Mouse (Mus musculus) bone marrow, adult 2 months (tissue): Measurements from ENCODE around the gene Thsd7a.

Experiments
- CTCF ChIP-seq: fragments of 200-500 bp; IDR thresholded peaks from 2 replicates; pipeline ENCODE4 v1.5.1; 2011; ENCODE audit warnings: low read length, control low read depth; ENCODE audit not compliant: control insufficient read depth, insufficient read depth
- POLR2A ChIP-seq: fragments of 200-500 bp; IDR thresholded peaks from 2 replicates; pipeline ENCODE4 v1.6.1; 2011; ENCODE audit warnings: low read depth, mild to moderate bottlenecking, control low read depth, low read length, borderline replicate concordance; ENCODE audit not compliant: control insufficient read depth

GRCm38 (mm10) chr6:12712581-12712980 lies 36.6 kb downstream of the Thsd7a start:
- no peak for TF ChIP-seq CTCF
- TF ChIP-seq POLR2A, result no peak
